Mouse (Mus musculus) limb, embryonic 11.5 days (tissue): ENCODE measurements around the gene F8. TPM values are rescaled to one million over a fixed set of nuclear protein-coding genes. Genes with fewer than 3 reads are reported as not detected.

Source experiments
- ATAC-seq: fragments of 200-750 bp; cut with Nextera tagmentation; 2 replicates; pipeline ENCODE4 v1.8.0; 2017; ENCODE audit warnings: low read depth; ENCODE audit not compliant: insufficient number of reproducible peaks, low FRiP score, low TSS enrichment
- DNase-seq: peaks from one replicate; pipeline ENCODE4 v3.0.0-alpha.2; 2015; ENCODE audit warnings: low spot score
- H3K27ac ChIP-seq: fragments of 300-500 bp; sonication (generic); replicated peaks from 2 replicates; pipeline ENCODE4 v1.5.1; 2014; ENCODE audit warnings: low read depth, mild to moderate bottlenecking, low read length
- H3K27me3 ChIP-seq: fragments of 300-500 bp; sonication (generic); 2 replicates; pipeline ENCODE4 v1.6.1; 2014; ENCODE audit warnings: mild to moderate bottlenecking, low read length, mixed read lengths; ENCODE audit not compliant: control insufficient read depth, insufficient read depth
- H3K36me3 ChIP-seq: fragments of 300-500 bp; sonication (generic); 2 replicates; pipeline ENCODE4 v1.6.1; 2014; ENCODE audit warnings: mild to moderate bottlenecking, low read length, moderate library complexity, mixed read lengths; ENCODE audit not compliant: control insufficient read depth, insufficient read depth
- H3K4me1 ChIP-seq: fragments of 300-500 bp; sonication (generic); 2 replicates; pipeline ENCODE4 v1.6.1; 2014; ENCODE audit warnings: low read length, mixed read lengths; ENCODE audit not compliant: control insufficient read depth, insufficient read depth
- H3K4me2 ChIP-seq: fragments of 300-500 bp; sonication (generic); 2 replicates; pipeline ENCODE4 v1.6.1; 2014; ENCODE audit warnings: low read depth, mild to moderate bottlenecking, moderate library complexity; ENCODE audit not compliant: severe bottlenecking
- H3K4me3 ChIP-seq: fragments of 300-500 bp; sonication (generic); 2 replicates; pipeline ENCODE4 v1.5.1; 2014; ENCODE audit warnings: low read depth, low read length
- H3K9ac ChIP-seq: fragments of 300-500 bp; sonication (generic); 2 replicates; pipeline ENCODE4 v1.6.1; 2014; ENCODE audit warnings: mild to moderate bottlenecking, low read length
- H3K9me3 ChIP-seq: fragments of 300-500 bp; sonication (generic); 2 replicates; pipeline ENCODE4 v1.6.1; 2016; ENCODE audit warnings: low read length; ENCODE audit not compliant: control insufficient read depth
- WGBS: fragments of 180-500 bp; shearing (Covaris S2); extraction: QIAGEN DNeasy Blood & Tissue Kit; methylation state at CpG from one replicate; pipeline ENCODE4 v1.1.7; 2014; 5-methylcytosine and 5-hydroxymethylcytosine counted together
- polyA plus RNA-seq: library from polyadenylated mRNA; unstranded; fragments of >200 nt; fragmentation: Nextera tagmentation; extraction: Ambion mirVana; gene quantifications from 2 replicates; pipeline ENCODE4 v1.2.1, GENCODE M21; 2014

The F8 gene
- polyA plus RNA-seq, 1 experiment from 2014 or later: 1.2 TPM

- H3K4me3 ChIP-seq: peak within 1 kb of the TSS; percentile 41
- peak within 1 kb of the TSS; percentile 57 for H3K9ac ChIP-seq
- H3K27ac ChIP-seq: no peak within 1 kb of the TSS
- H3K27me3 ChIP-seq: no peaks in the 10 kb centered on the region
- H3K9me3 ChIP-seq: no peaks in the 10 kb centered on the region
- DNase-seq (peak; percentile 80), ATAC-seq (peak; percentile 97)
- H3K4me1 ChIP-seq: no peaks in the 10 kb centered on the region
- H3K4me2 ChIP-seq: peak within 1 kb of the TSS; percentile 42
- WGBS: 19% methylated on average over 36 of the region's 36 CpGs
- H3K36me3 ChIP-seq: no peaks in the 10 kb centered on the region
Measured at GRCm38 (mm10) chrX:75130467-75131160, 251.8 kb downstream of the F8 start, which contains the start of gene Mpp1. Gene Mpp1 (minus strand): TSS chrX:75131016.

DNA sequence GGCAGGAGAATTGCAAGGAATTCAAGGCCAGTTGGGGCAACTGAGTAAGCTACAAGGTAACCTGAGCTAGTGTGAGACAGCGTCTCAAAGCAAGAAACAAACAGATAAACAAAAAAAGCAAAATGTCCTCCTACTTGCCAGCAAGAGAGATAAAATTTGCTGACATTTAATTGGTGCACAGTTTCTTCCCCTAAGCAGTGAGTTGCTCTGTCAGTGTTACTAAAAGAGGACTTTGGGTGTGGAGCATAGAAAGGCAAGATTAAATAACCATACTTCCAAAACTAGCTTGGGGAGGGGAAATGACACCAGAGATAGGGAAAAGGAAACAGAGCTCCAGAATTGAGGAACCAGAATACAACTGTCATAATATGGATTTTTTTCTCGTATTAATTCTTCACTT lies 252.9 kb downstream of the F8 start:
- H3K4me3 ChIP-seq: no peak overlapping the region
- DNase-seq: no peak
- H3K4me1 ChIP-seq: no peaks in the 10 kb centered on the region
- H3K9me3 ChIP-seq: no peaks in the 10 kb centered on the region
- no peaks in the 10 kb centered on the region for H3K27me3 ChIP-seq
- no peak overlapping the region for H3K9ac ChIP-seq
- H3K4me2 ChIP-seq: no peak overlapping the region
- H3K27ac ChIP-seq: no peak overlapping the region
- ATAC-seq: no peak
- 67% methylated on average over 2 of the region's 2 CpGs for WGBS
- 0 out of 2 replicates have a peak, but pooled peaks cover 2% of the 10 kb centered on the region for H3K36me3 ChIP-seq

GRCm38 (mm10) chrX:75128333-75128980 lies 254.0 kb downstream of the F8 start:
- Histone ChIP-seq H3K4me3 (no peak overlapping the region), H3K36me3 (0 out of 2 replicates have a peak, but pooled peaks cover 2% of the 10 kb centered on the region), H3K4me2 (no peak overlapping the region), H3K27ac (no peak overlapping the region), H3K9ac (no peak overlapping the region), H3K4me1 (no peaks in the 10 kb centered on the region), H3K9me3 (no peaks in the 10 kb centered on the region), H3K27me3 (no peaks in the 10 kb centered on the region)
- no peak for DNase-seq
- no peak for ATAC-seq

GRCm38 (mm10) chrX:75126893-75127292 lies 255.5 kb downstream of the F8 start:
- H3K4me2 ChIP-seq: no peak overlapping the region
- DNase-seq (no peak), ATAC-seq (no peak)
- no peak overlapping the region for H3K9ac ChIP-seq
- no peaks in the 10 kb centered on the region for H3K9me3 ChIP-seq
- no peak overlapping the region for H3K4me3 ChIP-seq
- H3K27ac ChIP-seq: no peak overlapping the region
- no peaks in the 10 kb centered on the region for H3K4me1 ChIP-seq
- no peaks in the 10 kb centered on the region for H3K27me3 ChIP-seq
- 0 out of 2 replicates have a peak, but pooled peaks cover 2% of the 10 kb centered on the region for H3K36me3 ChIP-seq

- H3K4me2 ChIP-seq: no peak overlapping the region
- H3K27me3 ChIP-seq: no peaks in the 10 kb centered on the region
- no peak overlapping the region for H3K4me3 ChIP-seq
- no peaks in the 10 kb centered on the region for H3K9me3 ChIP-seq
- no peak overlapping the region for H3K9ac ChIP-seq
- ATAC-seq (no peak), DNase-seq (no peak)
- H3K36me3 ChIP-seq: 0 out of 2 replicates have a peak, but pooled peaks cover 2% of the 10 kb centered on the region
- H3K4me1 ChIP-seq: no peaks in the 10 kb centered on the region
- 87% methylated on average over 3 of the region's 3 CpGs for WGBS
- no peak overlapping the region for H3K27ac ChIP-seq
Measured at GRCm38 (mm10) chrX:75125606-75126005, 256.8 kb downstream of the F8 start.

Other genes starting within 250 kb of the F8 start
- not detected in 2 replicates for gene Smim9, start 218.8 kb downstream of the F8 start, polyA plus RNA-seq
- gene Fundc2, start 216 bp downstream of the F8 start, polyA plus RNA-seq: 46.9 and 54.6 TPM in 2 replicates
- gene Cmc4, start 34.0 kb upstream of the F8 start, polyA plus RNA-seq: 16.3 and 17.0 TPM in 2 replicates
- gene Mtcp1, start 34.0 kb upstream of the F8 start, polyA plus RNA-seq: 10.2 and 12.3 TPM in 2 replicates
- gene Brcc3, start 34.0 kb upstream of the F8 start, polyA plus RNA-seq: 72.7 and 74.8 TPM in 2 replicates
- 163 and 169 TPM in 2 replicates for gene Vbp1, start 131.7 kb upstream of the F8 start, polyA plus RNA-seq
- gene Rab39b, start 195.6 kb upstream of the F8 start, polyA plus RNA-seq: 3.9 and 4.8 TPM in 2 replicates